Mouse (Mus musculus) C2C12 (cell line): ENCODE measurements around the gene Dcaf15. TPM values are rescaled to one million over a fixed set of nuclear protein-coding genes. Genes with fewer than 3 reads are reported as not detected.

Experiments
- H3K27me3 ChIP-seq: one replicate; pipeline ENCODE4 v1.6.1; 2011; ENCODE audit not compliant: control insufficient read depth, insufficient read depth, insufficient read length
- H3K36me3 ChIP-seq: one replicate; pipeline ENCODE4 v1.6.1; 2011; ENCODE audit not compliant: control insufficient read depth, insufficient read depth
- H3K4me3 ChIP-seq: one replicate; pipeline ENCODE4 v1.5.1; 2011; ENCODE audit warnings: mild to moderate bottlenecking, control low read depth; ENCODE audit not compliant: poor library complexity, insufficient read depth, severe bottlenecking
- H3K79me2 ChIP-seq: one replicate; pipeline ENCODE4 v1.6.1; 2011; ENCODE audit not compliant: control insufficient read depth, insufficient read depth
- H3K79me3 ChIP-seq: one replicate; pipeline ENCODE4 v1.6.1; 2011; ENCODE audit warnings: low read depth, control low read depth
- H3ac ChIP-seq: one replicate; pipeline ENCODE3; 2011; ENCODE audit warnings: low read depth; ENCODE audit not compliant: control insufficient read depth, insufficient read length
- CEBPB ChIP-seq: IDR thresholded peaks from one replicate; pipeline ENCODE4 v1.6.1; 2011; ENCODE audit warnings: low read depth, mild to moderate bottlenecking, control low read depth, moderate library complexity
- CTCF ChIP-seq: IDR thresholded peaks from one replicate; pipeline ENCODE4 v1.5.1; 2011; ENCODE audit not compliant: control insufficient read depth, insufficient read depth, insufficient read length
- FOSL1 ChIP-seq: IDR thresholded peaks from one replicate; pipeline ENCODE4 v1.8.0; 2011; ENCODE audit warnings: mild to moderate bottlenecking, low read length; ENCODE audit not compliant: poor library complexity, insufficient read depth, severe bottlenecking
- MAX ChIP-seq: IDR thresholded peaks from one replicate; pipeline ENCODE4 v1.6.1; 2011; ENCODE audit warnings: mild to moderate bottlenecking, control low read depth
- MYOD1 ChIP-seq: IDR thresholded peaks from one replicate; pipeline ENCODE4 v1.6.1; 2011; ENCODE audit warnings: low read depth; ENCODE audit not compliant: control insufficient read depth, insufficient read length
- MYOG ChIP-seq: IDR thresholded peaks from one replicate; pipeline ENCODE4 v1.6.1; 2011; ENCODE audit not compliant: control insufficient read depth, insufficient read length; ENCODE audit errors: extremely low read depth
- USF1 ChIP-seq: IDR thresholded peaks from one replicate; pipeline ENCODE4 v1.6.1; 2011; ENCODE audit warnings: low read depth, mild to moderate bottlenecking, control low read depth, moderate library complexity
- long read RNA-seq, 2 experiments: library from polyadenylated mRNA; unstranded; transcript quantifications; one replicate each; pipeline ENCODE4 v2.0.0; 2019 to 2020
- polyA plus RNA-seq: library from polyadenylated mRNA; unstranded; fragments of >200 nt; fragmentation: generic; extraction: Trizol; gene quantifications from one replicate; pipeline ENCODE4 v1.2.1, GENCODE M21; 2012; ENCODE audit warnings: missing spikeins

The Dcaf15 gene
- polyA plus RNA-seq, result 45.2 TPM
- long read RNA-seq, experiment 1, partial matches to known transcripts, result 11 of 13 reads
- long read RNA-seq, experiment 1, other reads (novel, unspliced or antisense), result 2 of 13 reads
- long read RNA-seq, experiment 2, partial matches to known transcripts, result 14 of 36 reads
- long read RNA-seq, experiment 2, other reads (novel, unspliced or antisense), result 18 of 36 reads

DNA sequence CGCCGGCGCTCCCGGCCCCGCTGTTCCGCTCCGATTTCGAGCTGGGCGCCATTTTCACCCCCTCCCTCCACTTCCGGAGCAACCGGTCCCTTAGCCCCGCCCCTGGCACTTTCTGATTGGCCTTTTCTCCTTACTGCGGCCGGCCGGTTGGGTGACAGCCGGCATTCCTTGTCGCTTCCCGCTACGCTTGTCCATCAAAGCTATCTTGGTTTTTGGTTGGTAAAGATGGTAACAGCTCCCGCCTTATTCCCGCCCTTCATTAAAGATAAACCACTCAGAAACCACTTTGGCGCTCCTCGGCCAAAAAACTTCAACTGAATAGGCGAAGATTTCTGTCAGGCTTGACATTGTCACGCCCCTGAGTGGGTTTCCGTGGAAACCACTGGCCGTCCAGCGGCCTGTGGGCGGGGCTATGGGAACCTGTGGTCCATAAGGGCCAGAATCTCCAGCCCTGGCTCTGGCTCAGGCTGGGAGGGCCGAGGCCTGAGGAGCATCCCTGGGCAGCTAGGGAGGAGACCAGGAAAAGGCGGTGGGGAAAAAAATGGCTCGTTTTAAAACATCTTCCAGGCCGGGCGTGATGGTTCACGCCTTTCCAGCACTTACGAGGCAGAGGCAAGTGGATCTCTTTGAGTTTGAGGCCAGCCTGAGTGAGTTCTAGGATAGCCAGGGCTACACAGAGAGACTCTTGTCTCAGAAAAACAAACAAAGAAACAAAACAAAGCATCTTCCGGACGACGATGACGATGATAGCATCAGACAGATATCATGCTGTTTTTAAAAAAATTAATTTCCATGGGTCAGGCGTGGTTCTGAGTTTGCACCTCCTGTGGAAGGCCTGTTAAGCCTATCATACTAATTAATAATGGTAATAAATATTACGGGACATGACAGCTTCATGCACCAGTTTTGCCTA, at the start of gene Dcaf15:
Dcaf15 (minus strand) TSS at position 72 of the 913 bp plus-strand sequence.
- peaks cover 35% of the 10 kb centered on the region for H3K79me2 ChIP-seq
- no peak for TF ChIP-seq MAX
- TF ChIP-seq MYOD1, result no peak
- no peak for TF ChIP-seq USF1
- no peak for TF ChIP-seq CEBPB
- no peak for TF ChIP-seq CTCF
- TF ChIP-seq FOSL1, result no peak
- TF ChIP-seq MYOG, result no peak
- H3ac ChIP-seq, result peak within 1 kb of the TSS; percentile 96
- H3K27me3 ChIP-seq, result no peaks in the 10 kb centered on the region
- H3K79me3 ChIP-seq, result peaks cover 16% of the 10 kb centered on the region
- peaks cover 14% of the 10 kb centered on the region for H3K36me3 ChIP-seq
- H3K4me3 ChIP-seq, result peak within 1 kb of the TSS; percentile 49

DNA sequence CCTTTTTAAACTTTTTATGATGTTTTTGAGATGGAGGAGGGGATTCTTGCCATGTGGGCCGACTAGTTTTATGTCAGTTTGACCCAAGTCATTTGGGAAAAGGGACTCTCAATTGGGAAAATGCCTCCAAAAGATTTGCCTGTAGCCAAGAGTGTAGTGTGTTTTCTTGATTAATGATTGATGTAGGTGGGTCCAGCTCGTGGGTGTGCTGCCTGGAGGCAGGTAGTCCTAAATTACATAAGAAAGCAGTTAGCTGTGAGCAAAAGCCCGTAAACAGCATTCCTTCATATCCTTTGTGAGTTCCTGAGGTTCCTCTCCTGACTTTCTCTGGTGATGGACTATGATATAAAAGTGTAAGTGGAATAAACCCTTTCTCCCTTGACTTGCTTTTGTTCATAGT, 44.6 kb upstream of the Dcaf15 start:
- H3K36me3 ChIP-seq, result no peaks in the 10 kb centered on the region
- H3K79me2 ChIP-seq, result peaks cover 15% of the 10 kb centered on the region
- H3K27me3 ChIP-seq, result no peaks in the 10 kb centered on the region
- peaks cover 2% of the 10 kb centered on the region for H3K79me3 ChIP-seq
- H3K4me3 ChIP-seq, result no peak overlapping the region
- no peak overlapping the region for H3ac ChIP-seq
- TF ChIP-seq USF1 (no peak), MYOG (no peak), CEBPB (no peak), MAX (no peak), CTCF (no peak), MYOD1 (no peak), FOSL1 (no peak)

DNA sequence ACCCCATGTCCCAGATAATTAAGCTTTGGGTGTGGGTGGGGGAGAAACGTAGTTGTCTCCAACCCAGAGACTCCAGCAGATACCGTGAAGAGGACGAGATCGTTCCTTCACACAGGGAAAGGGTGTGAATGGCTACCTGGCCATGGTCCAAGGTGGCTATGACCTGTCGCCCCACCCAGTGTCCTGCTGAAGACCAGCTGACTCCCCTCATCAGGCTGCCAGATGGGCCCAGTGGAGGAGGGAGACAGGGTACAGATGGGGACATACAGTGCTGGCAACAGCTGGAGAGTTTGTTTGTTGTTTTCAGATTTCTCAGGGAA, 43.9 kb upstream of the Dcaf15 start:
- Histone ChIP-seq H3K79me2 (peaks cover 15% of the 10 kb centered on the region), H3K27me3 (no peaks in the 10 kb centered on the region), H3K79me3 (peaks cover 2% of the 10 kb centered on the region), H3K4me3 (no peak overlapping the region), H3K36me3 (peaks cover 2% of the 10 kb centered on the region), H3ac (no peak overlapping the region)
- TF ChIP-seq MAX (no peak), CTCF (no peak), MYOG (no peak), USF1 (no peak), FOSL1 (no peak)

DNA sequence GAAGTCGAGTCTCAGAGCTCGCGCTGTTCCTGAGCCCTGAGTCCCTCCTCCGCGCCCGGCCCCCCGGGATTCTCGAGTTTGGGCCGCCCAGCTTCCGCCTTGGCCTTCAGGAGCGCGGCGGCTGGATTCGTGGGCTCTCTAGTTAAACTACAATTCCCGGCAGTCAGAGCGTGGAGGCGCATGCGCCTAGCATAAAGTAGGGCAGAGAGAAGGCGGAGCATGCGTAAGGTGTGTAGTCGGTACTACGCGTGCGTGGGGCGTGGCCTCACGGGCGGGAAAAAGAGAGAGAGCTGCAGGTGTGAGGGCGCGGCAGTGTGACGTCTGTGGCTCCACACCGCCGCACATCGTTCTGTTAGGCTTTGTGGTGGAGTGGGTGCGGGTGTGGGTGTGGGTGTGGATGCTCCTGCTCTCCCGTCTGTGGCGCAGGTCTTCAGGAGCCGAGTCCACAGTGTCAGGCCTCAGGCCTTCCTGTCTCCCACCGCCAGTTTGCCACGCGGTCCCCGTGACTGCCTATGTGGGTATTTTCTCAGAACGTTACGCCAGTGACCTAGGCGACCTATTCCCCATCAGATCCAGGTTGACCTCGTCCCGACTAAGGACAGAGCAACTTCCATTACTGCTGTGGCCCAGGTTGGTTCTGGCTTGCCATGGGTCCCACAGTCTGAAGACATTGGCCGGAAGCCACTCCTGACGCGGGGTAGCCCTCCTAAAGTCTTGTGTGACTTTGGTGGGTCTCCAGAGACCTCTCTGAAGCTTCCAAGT, 43.4 kb upstream of the Dcaf15 start, which contains the start of the genes Cc2d1a and 4930432K21Rik:
Cc2d1a (minus strand) TSS at position 168 of the 762 bp plus-strand sequence.
4930432K21Rik (plus strand) TSS at position 257 of the 762 bp plus-strand sequence.
- peak; percentile 87 for TF ChIP-seq MAX
- TF ChIP-seq FOSL1, result no peak
- peaks cover 15% of the 10 kb centered on the region for H3K79me2 ChIP-seq
- H3K79me3 ChIP-seq, result peaks cover 2% of the 10 kb centered on the region
- H3K4me3 ChIP-seq, result peak within 1 kb of the TSS; percentile 70
- H3ac ChIP-seq, result peak within 1 kb of the TSS; percentile 78
- peaks cover 7% of the 10 kb centered on the region for H3K36me3 ChIP-seq
- no peaks in the 10 kb centered on the region for H3K27me3 ChIP-seq

DNA sequence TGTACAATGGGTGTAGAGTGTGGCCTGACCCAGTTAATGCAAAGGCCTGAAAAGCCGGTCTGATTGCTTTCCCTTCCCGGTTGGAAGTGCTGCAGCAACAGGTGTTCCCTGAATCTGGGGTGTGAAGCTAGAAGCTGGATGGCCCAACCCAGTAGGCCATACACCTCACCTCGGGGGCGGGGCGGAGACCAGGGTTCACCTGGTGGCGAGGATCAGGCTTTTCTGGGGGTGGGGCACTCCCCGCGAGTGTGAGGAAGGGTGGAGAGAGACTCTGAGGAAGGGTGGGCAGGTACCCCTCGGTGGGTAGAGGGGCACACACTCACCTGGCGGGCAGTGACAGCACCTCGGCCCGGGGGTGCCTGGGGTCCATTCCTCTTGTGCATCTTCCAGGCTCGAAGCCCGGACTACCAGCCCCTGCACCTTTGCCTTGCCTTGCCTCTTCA, 42.8 kb upstream of the Dcaf15 start:
- H3K79me2 ChIP-seq, result peaks cover 15% of the 10 kb centered on the region
- no peaks in the 10 kb centered on the region for H3K27me3 ChIP-seq
- H3ac ChIP-seq, result peak overlapping the region; percentile 78
- peak overlapping the region; percentile 70 for H3K4me3 ChIP-seq
- peaks cover 13% of the 10 kb centered on the region for H3K36me3 ChIP-seq
- H3K79me3 ChIP-seq, result peaks cover 2% of the 10 kb centered on the region
- no peak for TF ChIP-seq FOSL1
- TF ChIP-seq MAX, result no peak
- TF ChIP-seq CEBPB, result no peak
- TF ChIP-seq MYOD1, result no peak
